22 mouse cellular contexts compared by ENCODE assay signal in genomic region chr10:40330262-40330661, GRCm38 (mm10). TPM values are rescaled to one million over a fixed set of nuclear protein-coding genes. Genes with fewer than 3 reads are reported as not detected.
DNase-seq lines count a peak whose midpoint lies in the region; TF ChIP-seq lines count a peak whose summit lies in the region.
"Had no signal": no experiment of that assay in that cellular context is flagged by ENCODE, and none has a peak within 500 bp of the region (broad histone marks: within the 10 kb centered on the region; RNA-seq: fewer than 3 reads in every experiment).

No protein-coding gene starts in this region.

- dilution Hi-C loops in CH12.LX (cut with MboI; ENCODE audit: extremely low pct_ligation_motif_present, extremely low pct_unique_long_range_greater_than_20kb, low sequenced_read_pairs): no loop called here

- H3K27ac ChIP-seq in layer of hippocampus, adult 2 months: no peak overlapping the region
- no peak overlapping the region for H3K27ac ChIP-seq in CH12.LX (ENCODE audit: insufficient read depth, low read depth)
- H3K27ac ChIP-seq: hindbrain, embryonic 15.5 days; limb, embryonic 13.5 days; midbrain, embryonic 13.5 days; neural tube, embryonic 13.5 days; stomach, embryonic 15.5 days had no signal

- no peak for TF ChIP-seq POLR2A in CH12.LX (IDR thresholded peaks at IDR 0.05; ENCODE audit: low read depth, low read length)

- TF ChIP-seq RAD21 in CH12.LX (IDR thresholded peaks at IDR 0.05; ENCODE audit: low read depth, low read length): peak; percentile 1; the same call in 1 of the 2 replicates

- no peaks in the 10 kb centered on the region for H3K4me1 ChIP-seq in CH12.LX (ENCODE audit: control insufficient read depth in 1 of 2, insufficient read depth in 2 of 2)
- H3K4me1 ChIP-seq: hindbrain, embryonic 15.5 days; limb, embryonic 13.5 days; midbrain, embryonic 13.5 days; neural tube, embryonic 13.5 days; stomach, embryonic 15.5 days had no signal

- no peak overlapping the region for H3K9ac ChIP-seq in CH12.LX (ENCODE audit: insufficient read depth, low read depth)
- H3K9ac ChIP-seq: hindbrain, embryonic 15.5 days; limb, embryonic 13.5 days; midbrain, embryonic 13.5 days; neural tube, embryonic 13.5 days; stomach, embryonic 15.5 days had no signal

- no peak for DNase-seq in layer of hippocampus, adult 2 months (ENCODE audit: low spot score in 2 of 2)
- no peak for DNase-seq in layer of hippocampus, adult 8-10 months (ENCODE audit: low spot score in 2 of 2)
- DNase-seq in 416B (ENCODE audit: low read depth) (peak; percentile 36), CH12.LX (ENCODE audit: extremely low read depth) (no peak), ZHBTc4 (ENCODE audit: low read depth, low spot score) (peak; percentile 66)
- no peak for DNase-seq in frontal cortex, postnatal 36 days (ENCODE audit: low spot score in 2 of 2)
- no peak for DNase-seq in right cerebral cortex, postnatal 4 days
- DNase-seq: adrenal gland, postnatal 25 days; cerebellum, adult 9-10 months; gastrocnemius, postnatal 25 days; heart, postnatal 4 days; kidney, postnatal 36 days; layer of hippocampus, adult 9-11 months; lung, postnatal 14 days; thymus, adult 18-20 months; thymus, postnatal 4 days had no signal

- no peak overlapping the region for H3K4me3 ChIP-seq in layer of hippocampus, adult 2 months
- H3K4me3 ChIP-seq in CH12.LX (replicated peaks in 1 of 3; ENCODE audit: low read depth in 2 of 3, low read length in 2 of 3, poor library complexity in 1 of 3): no peak overlapping the region
- H3K4me3 ChIP-seq: hindbrain, embryonic 15.5 days; limb, embryonic 13.5 days; megakaryocyte, embryonic 14.5 days; midbrain, embryonic 13.5 days; neural tube, embryonic 13.5 days; stomach, embryonic 15.5 days had no signal

- in situ Hi-C loops in CH12.LX (cut with MboI; ENCODE audit: low pct_ligation_motif_present, low pct_unique_long_range_greater_than_20kb, low sequenced_read_pairs): no loop called here

- H3K36me3 ChIP-seq in CH12.LX (replicated peaks in 1 of 2; ENCODE audit: control insufficient read depth in 1 of 2, insufficient read depth in 1 of 2, low read length in 1 of 2): no peaks in the 10 kb centered on the region
- H3K36me3 ChIP-seq: hindbrain, embryonic 15.5 days; limb, embryonic 13.5 days; midbrain, embryonic 13.5 days; neural tube, embryonic 13.5 days; stomach, embryonic 15.5 days had no signal

- H3K79me2 ChIP-seq in CH12.LX (replicated peaks; ENCODE audit: control insufficient read depth, extremely low read depth, insufficient read depth, poor library complexity, severe bottlenecking): no peaks in the 10 kb centered on the region

- no peak for TF ChIP-seq EP300 in CH12.LX (IDR thresholded peaks at IDR 0.05; ENCODE audit: low read length)

- peak; percentile 29; the same call in 1 of the 2 replicates for TF ChIP-seq CTCF in layer of hippocampus, adult 2 months (conservative IDR thresholded peaks at IDR 0.05)
- TF ChIP-seq CTCF in CH12.LX (conservative IDR thresholded peaks at IDR 0.05 in 1 of 2, IDR thresholded peaks at IDR 0.05 in 1 of 2; ENCODE audit: low read depth in 2 of 2, low read length in 2 of 2): peak in 1 of 2 experiments; percentile 34; a peak in 3 of 4 replicates

- no peak overlapping the region for H3K4me2 ChIP-seq in CH12.LX (ENCODE audit: insufficient read depth, low read depth, poor library complexity, severe bottlenecking)
- H3K4me2 ChIP-seq: hindbrain, embryonic 15.5 days; limb, embryonic 13.5 days; midbrain, embryonic 13.5 days; neural tube, embryonic 13.5 days; stomach, embryonic 15.5 days had no signal

- H3K9me3 ChIP-seq in CH12.LX (replicated peaks; ENCODE audit: low read length): peaks cover 2% of the 10 kb centered on the region
- H3K9me3 ChIP-seq: hindbrain, embryonic 15.5 days; limb, embryonic 13.5 days; midbrain, embryonic 13.5 days; neural tube, embryonic 13.5 days; stomach, embryonic 15.5 days had no signal

- H3K27me3 ChIP-seq in CH12.LX (replicated peaks): no peaks in the 10 kb centered on the region
- H3K27me3 ChIP-seq: hindbrain, embryonic 15.5 days; limb, embryonic 13.5 days; megakaryocyte, embryonic 14.5 days; midbrain, embryonic 13.5 days; neural tube, embryonic 13.5 days; stomach, embryonic 15.5 days had no signal

TF ChIP-seq in CH12.LX, 34 proteins besides CTCF, POLR2A, EP300 and RAD21:
- TF ChIP-seq ELF1 (IDR thresholded peaks at IDR 0.05; ENCODE audit: low read depth, low read length) (no peak), NRF1 (IDR thresholded peaks at IDR 0.05; ENCODE audit: low read depth, low read length) (no peak), JUND (conservative IDR thresholded peaks at IDR 0.05; ENCODE audit: low read depth, low read length) (no peak), JUN (IDR thresholded peaks at IDR 0.05; ENCODE audit: insufficient read depth, low read depth, low read length) (no peak), POLR2AphosphoS2 (IDR thresholded peaks at IDR 0.05; ENCODE audit: low read depth, low read length) (no peak), USF2 (conservative IDR thresholded peaks at IDR 0.05; ENCODE audit: low read depth, low read length) (no peak), MEF2A (IDR thresholded peaks at IDR 0.05; ENCODE audit: borderline replicate concordance, low read depth, low read length) (no peak)

RNA-seq across cellular contexts. Expression of gene Cdk19, which starts 9.1 kb away (rescaled TPM):
- 10 to 100 TPM; 34.4 to 34.6 TPM for total RNA-seq in layer of hippocampus, adult 2 months (2021)
- 10 to 100 TPM; 32.8 to 35.1 (median 34.0) TPM for total RNA-seq in layer of hippocampus, adult 8-10 months (2022)
- total RNA-seq in CH12.LX (2012; rRNA removed): 2.0 and 3.3 TPM in 2 replicates
- 4.7 and 4.8 TPM in 2 replicates for total RNA-seq in CH12.LX (2014; rRNA removed)
- 3.4 and 4.0 TPM in 2 replicates for polyA plus RNA-seq in CH12.LX (2012; ENCODE audit: insufficient read length, low read depth)

RNA-seq across cellular contexts. Expression of gene Amd1, which starts 28.3 kb away (rescaled TPM):
- total RNA-seq in layer of hippocampus, adult 2 months (2021): 10 to 100 TPM; 81.6 to 83.1 TPM
- 10 to 100 TPM; 72.0 to 95.1 (median 79.5) TPM for total RNA-seq in layer of hippocampus, adult 8-10 months (2022)
- 88.3 and 133 TPM in 2 replicates for total RNA-seq in CH12.LX (2012; rRNA removed)
- total RNA-seq in CH12.LX (2014; rRNA removed): 266 and 267 TPM in 2 replicates
- 128 and 165 TPM in 2 replicates for polyA plus RNA-seq in CH12.LX (2012; ENCODE audit: insufficient read length, low read depth)

Comparison
In these comparisons a context has a peak if more than half of its experiments do, and no peak if none do; other contexts are left out.
1. DNase-seq: peak in 416B (single experiment) and ZHBTc4 (single experiment); none in layer of hippocampus, adult 2 months (0 of 2), layer of hippocampus, adult 8-10 months (0 of 2), CH12.LX (single experiment), frontal cortex, postnatal 36 days (0 of 2) and right cerebral cortex, postnatal 4 days (single experiment).
2. RNA of gene Cdk19, which starts 9.1 kb away (total RNA-seq): 32.8 to 35.1 TPM in layer of hippocampus, adult 8-10 months and 34.4 to 34.6 TPM in layer of hippocampus, adult 2 months; 2.0 to 4.8 TPM in CH12.LX; every median in the first group is over 4 times any median in the second.